Mouse (Mus musculus) limb, embryonic 11.5 days (tissue): ENCODE results near the gene Wdr18. TPM values are rescaled to one million over a fixed set of nuclear protein-coding genes. Genes with fewer than 3 reads are reported as not detected.
A peak's percentile ranks its signal among the peaks of the same experiment; 100 is the strongest.

Experiments used
- ATAC-seq: fragments of 200-750 bp; cut with Nextera tagmentation; 2 replicates; pipeline ENCODE4 v1.8.0; 2017; ENCODE audit warnings: low read depth; ENCODE audit not compliant: insufficient number of reproducible peaks, low FRiP score, low TSS enrichment
- DNase-seq: peaks from one replicate; pipeline ENCODE4 v3.0.0-alpha.2; 2015; ENCODE audit warnings: low spot score
- H3K27ac ChIP-seq: fragments of 300-500 bp; sonication (generic); replicated peaks from 2 replicates; pipeline ENCODE4 v1.5.1; 2014; ENCODE audit warnings: low read depth, mild to moderate bottlenecking, low read length
- H3K27me3 ChIP-seq: fragments of 300-500 bp; sonication (generic); 2 replicates; pipeline ENCODE4 v1.6.1; 2014; ENCODE audit warnings: mild to moderate bottlenecking, low read length, mixed read lengths; ENCODE audit not compliant: control insufficient read depth, insufficient read depth
- H3K36me3 ChIP-seq: fragments of 300-500 bp; sonication (generic); 2 replicates; pipeline ENCODE4 v1.6.1; 2014; ENCODE audit warnings: mild to moderate bottlenecking, low read length, moderate library complexity, mixed read lengths; ENCODE audit not compliant: control insufficient read depth, insufficient read depth
- H3K4me1 ChIP-seq: fragments of 300-500 bp; sonication (generic); 2 replicates; pipeline ENCODE4 v1.6.1; 2014; ENCODE audit warnings: low read length, mixed read lengths; ENCODE audit not compliant: control insufficient read depth, insufficient read depth
- H3K4me2 ChIP-seq: fragments of 300-500 bp; sonication (generic); 2 replicates; pipeline ENCODE4 v1.6.1; 2014; ENCODE audit warnings: low read depth, mild to moderate bottlenecking, moderate library complexity; ENCODE audit not compliant: severe bottlenecking
- H3K4me3 ChIP-seq: fragments of 300-500 bp; sonication (generic); 2 replicates; pipeline ENCODE4 v1.5.1; 2014; ENCODE audit warnings: low read depth, low read length
- H3K9ac ChIP-seq: fragments of 300-500 bp; sonication (generic); 2 replicates; pipeline ENCODE4 v1.6.1; 2014; ENCODE audit warnings: mild to moderate bottlenecking, low read length
- H3K9me3 ChIP-seq: fragments of 300-500 bp; sonication (generic); 2 replicates; pipeline ENCODE4 v1.6.1; 2016; ENCODE audit warnings: low read length; ENCODE audit not compliant: control insufficient read depth
- WGBS: fragments of 180-500 bp; shearing (Covaris S2); extraction: QIAGEN DNeasy Blood & Tissue Kit; methylation state at CpG from one replicate; pipeline ENCODE4 v1.1.7; 2014; 5-methylcytosine and 5-hydroxymethylcytosine counted together
- polyA plus RNA-seq: library from polyadenylated mRNA; unstranded; fragments of >200 nt; fragmentation: Nextera tagmentation; extraction: Ambion mirVana; gene quantifications from 2 replicates; pipeline ENCODE4 v1.2.1, GENCODE M21; 2014

Gene Wdr18
- 141 and 144 TPM in 2 replicates for polyA plus RNA-seq

GRCm38 (mm10) chr10:79959847-79960601 is at the start of gene Wdr18:
TSS of gene Wdr18 (plus strand) at chr10:79960152.
- H3K36me3 ChIP-seq = peaks cover 16% of the 10 kb centered on the region
- H3K4me1 ChIP-seq = peaks cover 12% of the 10 kb centered on the region
- under 1% methylated on average over 61 of the region's 61 CpGs for WGBS
- no peaks in the 10 kb centered on the region for H3K9me3 ChIP-seq
- DNase-seq (peak; percentile 100), ATAC-seq (peak; percentile 94)
- peak within 1 kb of the TSS; percentile 99 for H3K4me3 ChIP-seq
- H3K4me2 ChIP-seq = peak within 1 kb of the TSS; percentile 83
- H3K9ac ChIP-seq = peak within 1 kb of the TSS; percentile 85
- no peaks in the 10 kb centered on the region for H3K27me3 ChIP-seq
- peak within 1 kb of the TSS; percentile 68; the same call in 1 of the 2 replicates for H3K27ac ChIP-seq

DNA sequence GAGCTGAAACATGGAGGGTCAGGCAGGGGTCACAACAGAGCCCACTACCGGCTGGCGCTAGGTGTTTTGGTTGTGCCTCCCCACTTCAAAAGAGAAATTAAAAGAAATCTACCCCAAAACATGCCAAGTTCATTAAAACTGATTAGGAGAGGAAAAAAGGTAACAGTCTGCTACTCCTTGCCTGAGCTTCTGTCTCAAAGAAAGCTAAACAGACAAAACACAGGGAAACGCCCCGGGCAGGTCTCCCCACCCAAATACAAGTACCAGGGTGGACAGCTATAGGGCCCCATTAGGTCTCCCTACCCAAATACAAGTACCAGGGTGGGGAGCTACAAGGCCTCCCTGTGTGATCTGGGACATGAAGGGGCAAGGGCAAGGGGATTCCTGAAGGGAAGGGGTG is 49.4 kb upstream of the Wdr18 start, which contains the start of gene Gm26602:
TSS of gene Gm26602 (plus strand) at position 301 of the 400 bp plus-strand sequence.
- Histone ChIP-seq H3K4me1 (no peaks in the 10 kb centered on the region), H3K27me3 (no peaks in the 10 kb centered on the region), H3K4me2 (no peak within 1 kb of the TSS), H3K9ac (no peak within 1 kb of the TSS), H3K9me3 (no peaks in the 10 kb centered on the region), H3K4me3 (no peak within 1 kb of the TSS), H3K27ac (no peak within 1 kb of the TSS), H3K36me3 (peaks cover 4% of the 10 kb centered on the region; the same call in 1 of the 2 replicates)
- DNase-seq = no peak
- no peak for ATAC-seq
- 85% methylated on average over 4 of the region's 4 CpGs for WGBS

- H3K27me3 ChIP-seq = peaks cover 3% of the 10 kb centered on the region
- no peak for ATAC-seq
- H3K36me3 ChIP-seq = peaks cover 3% of the 10 kb centered on the region; the same call in 1 of the 2 replicates
- H3K4me2 ChIP-seq = no peak overlapping the region
- H3K9me3 ChIP-seq = no peaks in the 10 kb centered on the region
- peaks cover 8% of the 10 kb centered on the region for H3K4me1 ChIP-seq
- no peak overlapping the region for H3K4me3 ChIP-seq
- no peak for DNase-seq
- H3K9ac ChIP-seq = no peak overlapping the region
- 61% methylated on average over 20 of the region's 20 CpGs for WGBS
- H3K27ac ChIP-seq = no peak overlapping the region
Observed at GRCm38 (mm10) chr10:79912412-79912811, 47.5 kb upstream of the Wdr18 start.

- H3K27ac ChIP-seq = no peak overlapping the region
- ATAC-seq = no peak
- WGBS = 73% methylated on average over 11 of the region's 11 CpGs
- H3K9ac ChIP-seq = no peak overlapping the region
- H3K36me3 ChIP-seq = peaks cover 3% of the 10 kb centered on the region; the same call in 1 of the 2 replicates
- H3K4me2 ChIP-seq = no peak overlapping the region
- H3K27me3 ChIP-seq = peaks cover 22% of the 10 kb centered on the region
- H3K4me1 ChIP-seq = peaks cover 22% of the 10 kb centered on the region
- DNase-seq = no peak
- H3K9me3 ChIP-seq = no peaks in the 10 kb centered on the region
- H3K4me3 ChIP-seq = no peak overlapping the region
Observed at GRCm38 (mm10) chr10:79914131-79914947, 45.6 kb upstream of the Wdr18 start.

DNA sequence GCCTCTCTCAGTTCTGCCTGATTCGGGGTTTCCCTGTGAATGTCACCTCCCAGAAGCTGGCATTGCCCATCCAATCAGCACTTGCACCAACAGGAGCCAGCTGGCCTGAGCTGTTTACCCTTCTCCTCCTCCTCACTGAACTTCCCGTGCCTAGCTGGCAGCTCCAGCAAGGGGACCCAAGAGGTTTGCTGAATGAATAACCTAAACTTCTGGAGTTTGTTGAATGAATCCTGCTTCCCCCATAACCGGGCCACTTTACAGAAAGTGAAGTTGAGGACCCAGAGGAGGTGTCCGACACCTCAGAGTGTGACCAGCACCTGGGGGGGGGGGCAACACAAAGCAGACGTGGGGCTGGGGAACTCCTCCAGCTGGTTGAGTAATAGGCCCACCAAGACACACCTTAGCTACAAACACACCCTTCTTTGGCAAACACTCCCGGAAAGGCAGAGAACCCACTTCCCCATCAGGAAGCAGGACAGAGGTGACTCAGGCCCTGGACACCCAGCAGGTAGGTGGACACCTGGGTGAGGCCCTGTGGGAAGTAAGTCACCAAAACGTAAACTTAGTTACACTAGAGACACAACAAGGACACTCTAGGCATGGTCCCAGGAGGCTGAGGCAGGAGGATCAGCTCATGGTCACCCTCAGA is 44.9 kb upstream of the Wdr18 start:
- no peak overlapping the region for H3K9ac ChIP-seq
- WGBS = 73% methylated on average over 7 of the region's 7 CpGs
- no peak overlapping the region for H3K4me3 ChIP-seq
- no peaks in the 10 kb centered on the region for H3K9me3 ChIP-seq
- DNase-seq (no peak), ATAC-seq (no peak)
- no peak overlapping the region for H3K27ac ChIP-seq
- peaks cover 29% of the 10 kb centered on the region for H3K27me3 ChIP-seq
- peaks cover 25% of the 10 kb centered on the region for H3K4me1 ChIP-seq
- H3K36me3 ChIP-seq = peaks cover 3% of the 10 kb centered on the region; the same call in 1 of the 2 replicates
- H3K4me2 ChIP-seq = peak overlapping the region; percentile 95; the same call in 1 of the 2 replicates

GRCm38 (mm10) chr10:79916081-79916480 is 43.9 kb upstream of the Wdr18 start:
- H3K9ac ChIP-seq = peak overlapping the region; percentile 92
- peak; percentile 37 for DNase-seq
- H3K4me1 ChIP-seq = peaks cover 34% of the 10 kb centered on the region
- ATAC-seq = no peak
- 7% methylated on average over 8 of the region's 8 CpGs for WGBS
- H3K27me3 ChIP-seq = peaks cover 39% of the 10 kb centered on the region
- no peaks in the 10 kb centered on the region for H3K36me3 ChIP-seq
- peak overlapping the region; percentile 88 for H3K4me3 ChIP-seq
- no peaks in the 10 kb centered on the region for H3K9me3 ChIP-seq
- H3K27ac ChIP-seq = peak overlapping the region; percentile 51; the same call in 1 of the 2 replicates
- peak overlapping the region; percentile 95 for H3K4me2 ChIP-seq

DNA sequence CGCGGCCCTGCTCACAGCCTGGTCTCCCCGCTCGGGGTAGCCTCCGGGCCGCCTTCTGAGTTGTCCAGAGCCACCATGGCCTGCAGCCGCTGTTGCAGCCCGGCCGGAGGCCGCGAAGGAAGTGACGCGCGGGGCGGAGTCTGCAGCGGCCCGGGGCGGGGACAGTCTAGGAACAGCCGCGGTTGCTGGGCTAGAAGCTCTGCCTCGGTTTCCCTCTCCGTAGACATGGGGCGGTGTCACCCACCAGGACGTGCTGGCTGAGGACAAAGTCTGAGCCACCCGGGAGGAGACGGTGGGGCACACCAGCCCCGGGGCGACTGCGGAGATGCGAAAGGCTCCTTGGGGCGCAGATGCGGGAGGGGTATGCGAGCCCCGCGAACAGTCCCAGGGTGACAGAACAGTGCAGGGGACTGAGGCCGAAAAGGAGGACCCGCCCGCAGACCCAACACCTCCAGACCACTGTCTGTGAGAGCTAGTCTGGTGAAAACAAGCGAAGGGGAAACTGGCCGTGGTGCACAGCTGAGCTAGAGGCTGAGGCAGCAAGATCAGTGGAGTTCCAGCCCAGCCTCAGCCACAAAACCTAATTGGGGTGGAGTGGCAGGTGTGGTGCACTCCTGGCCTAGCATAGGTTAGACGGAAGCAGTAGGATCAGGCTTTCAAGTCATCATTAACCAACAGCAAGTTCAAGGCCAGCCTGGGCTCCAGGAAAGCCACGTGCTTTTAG is 43.0 kb upstream of the Wdr18 start, which contains the start of gene Kiss1r:
TSS of gene Kiss1r (plus strand) at position 164 of the 724 bp plus-strand sequence.
- H3K27me3 ChIP-seq = peaks cover 48% of the 10 kb centered on the region
- H3K9me3 ChIP-seq = no peaks in the 10 kb centered on the region
- H3K4me3 ChIP-seq = peak within 1 kb of the TSS; percentile 88
- H3K27ac ChIP-seq = peak within 1 kb of the TSS; percentile 51
- WGBS = 2% methylated on average over 42 of the region's 42 CpGs
- H3K4me1 ChIP-seq = peaks cover 39% of the 10 kb centered on the region
- H3K36me3 ChIP-seq = no peaks in the 10 kb centered on the region
- ATAC-seq (peak; percentile 63), DNase-seq (peak; percentile 89)
- peak within 1 kb of the TSS; percentile 92 for H3K9ac ChIP-seq
- peak within 1 kb of the TSS; percentile 95 for H3K4me2 ChIP-seq
